Mouse (Mus musculus) spleen, postnatal 14 days (tissue): Measurements from ENCODE around the gene Gm3417.
"Not testable (repeated sequence)": the region's sequence is repeated elsewhere in the genome, so short reads cannot be mapped to it uniquely, and the experiment has no call there.

Experiments
- DNase-seq, 2 experiments: peaks; one replicate each; pipeline ENCODE4 v3.0.0; 2021 to 2022; ENCODE audit warnings: low spot score in 2 of 2

The Gm3417 gene

DNA sequence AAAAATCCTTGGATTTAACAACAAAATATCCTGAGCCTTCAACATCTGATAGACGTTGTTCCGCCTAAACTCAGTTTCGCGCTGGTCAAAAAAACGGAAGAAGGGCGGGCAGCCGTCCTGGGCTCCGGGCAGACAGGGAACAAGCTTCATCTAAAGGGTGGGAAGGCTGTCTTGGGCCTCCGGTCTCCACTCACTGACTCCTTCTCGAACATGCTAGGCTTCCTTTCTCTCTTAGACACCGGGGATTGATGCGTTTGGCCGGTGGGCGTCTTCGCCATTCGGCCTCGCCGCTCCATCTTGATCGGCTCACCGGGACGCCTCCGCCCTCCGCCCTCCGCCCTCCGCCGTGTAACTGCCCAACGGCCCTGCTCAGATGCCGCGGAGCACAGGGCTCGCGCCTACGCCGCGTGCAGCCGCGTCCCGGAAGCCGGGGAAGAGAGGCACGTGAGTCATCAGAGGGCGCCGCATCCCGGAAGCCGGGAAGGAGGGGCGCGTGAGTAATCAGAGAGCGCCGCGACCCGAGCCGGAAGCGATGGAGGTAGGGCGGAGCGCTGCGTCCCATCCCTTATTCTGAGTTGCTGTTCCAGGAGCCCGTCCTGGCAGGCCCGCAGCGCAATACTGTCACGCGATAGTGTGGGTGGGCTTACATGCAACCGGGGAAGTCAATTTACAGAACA lies at the start of gene Gm3417, which contains the start of gene 9030025P20Rik:
Gene Gm3417, minus strand, starts transcription at position 429 of the 677 bp plus-strand sequence.
Gene 9030025P20Rik, plus strand, starts transcription at position 107 of the 677 bp plus-strand sequence.
- DNase-seq = not testable (repeated sequence)

- DNase-seq = not testable (repeated sequence)
Measured at GRCm38 (mm10) chr17:15025513-15025912, 46.9 kb upstream of the Gm3417 start.

- not testable (repeated sequence) for DNase-seq
Measured at GRCm38 (mm10) chr17:15024502-15025193, 46.1 kb upstream of the Gm3417 start.

DNA sequence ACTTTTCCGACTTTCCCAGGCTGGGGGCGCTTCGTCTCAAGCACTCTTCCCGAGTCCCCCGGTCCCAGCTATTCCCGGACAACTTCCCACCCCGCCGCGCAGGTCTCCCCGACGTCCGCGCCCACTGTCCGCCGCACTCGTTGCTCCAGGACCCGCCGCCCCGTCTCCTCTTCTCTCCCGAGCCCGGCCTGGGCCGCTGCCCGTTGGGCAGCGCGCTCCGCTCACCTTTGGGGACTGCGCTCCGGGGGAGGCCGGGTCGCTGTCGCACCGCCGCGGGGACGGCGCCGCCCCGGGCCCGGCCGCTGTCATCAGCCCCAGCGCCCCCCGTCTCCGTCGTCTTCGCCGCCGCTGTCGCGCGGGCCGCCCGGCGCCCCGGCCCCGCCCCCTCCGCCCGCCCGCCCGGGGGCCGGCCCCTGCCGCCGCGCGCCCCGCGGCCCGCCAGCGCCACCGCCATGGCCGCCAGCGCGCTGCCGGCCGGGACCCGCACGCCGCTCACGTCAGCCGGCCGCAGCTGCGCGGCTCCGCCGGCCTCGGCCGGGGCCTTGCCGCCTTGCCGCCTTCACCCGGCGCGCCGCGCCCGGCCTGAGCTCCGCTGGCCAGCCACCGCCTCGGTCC lies 45.4 kb upstream of the Gm3417 start:
- not testable (repeated sequence) for DNase-seq

DNA sequence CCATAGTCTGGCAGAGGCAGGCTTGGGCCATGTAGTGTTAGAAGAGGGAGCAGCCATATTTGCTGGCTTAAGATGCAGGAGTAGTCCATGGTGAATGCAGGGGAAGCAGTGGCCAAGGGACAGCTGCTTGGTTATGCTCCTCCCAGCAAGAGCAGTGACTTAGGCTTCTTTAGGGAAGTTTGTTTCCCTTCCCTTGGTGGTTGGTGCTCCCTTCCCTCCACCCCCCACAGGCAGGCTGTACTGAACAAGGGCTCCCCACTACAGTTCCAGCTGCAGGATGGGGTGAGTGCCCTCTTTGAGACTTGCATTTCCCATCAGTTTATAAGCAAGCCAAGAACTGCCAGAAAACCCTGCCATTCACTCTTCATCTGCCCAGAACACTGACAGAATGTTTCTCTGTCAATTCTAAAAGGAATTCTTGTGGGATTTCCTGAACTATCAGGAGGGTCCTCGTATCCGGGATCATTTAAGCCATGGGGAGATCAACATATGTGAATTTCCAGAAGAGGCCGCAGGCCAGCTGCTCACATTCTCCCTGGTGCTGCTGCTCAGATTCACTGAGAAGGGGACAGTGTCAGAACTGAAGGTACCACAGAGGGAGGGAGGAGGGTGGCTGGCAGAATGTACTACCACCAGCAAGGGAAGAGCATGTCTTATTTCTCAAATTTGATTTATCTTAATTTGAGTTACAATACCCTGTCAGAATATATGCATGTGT lies 43.1 kb upstream of the Gm3417 start:
- DNase-seq = peak; percentile 2 to 6

DNA sequence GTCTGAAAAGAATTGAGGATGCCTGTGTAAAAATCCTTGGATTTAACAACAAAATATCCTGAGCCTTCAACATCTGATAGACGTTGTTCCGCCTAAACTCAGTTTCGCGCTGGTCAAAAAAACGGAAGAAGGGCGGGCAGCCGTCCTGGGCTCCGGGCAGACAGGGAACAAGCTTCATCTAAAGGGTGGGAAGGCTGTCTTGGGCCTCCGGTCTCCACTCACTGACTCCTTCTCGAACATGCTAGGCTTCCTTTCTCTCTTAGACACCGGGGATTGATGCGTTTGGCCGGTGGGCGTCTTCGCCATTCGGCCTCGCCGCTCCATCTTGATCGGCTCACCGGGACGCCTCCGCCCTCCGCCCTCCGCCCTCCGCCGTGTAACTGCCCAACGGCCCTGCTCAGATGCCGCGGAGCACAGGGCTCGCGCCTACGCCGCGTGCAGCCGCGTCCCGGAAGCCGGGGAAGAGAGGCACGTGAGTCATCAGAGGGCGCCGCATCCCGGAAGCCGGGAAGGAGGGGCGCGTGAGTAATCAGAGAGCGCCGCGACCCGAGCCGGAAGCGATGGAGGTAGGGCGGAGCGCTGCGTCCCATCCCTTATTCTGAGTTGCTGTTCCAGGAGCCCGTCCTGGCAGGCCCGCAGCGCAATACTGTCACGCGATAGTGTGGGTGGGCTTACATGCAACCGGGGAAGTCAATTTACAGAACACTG lies 31.3 kb upstream of the Gm3417 start, which contains the start of gene Gm3435:
Gene Gm3435, plus strand, starts transcription at position 471 of the 708 bp plus-strand sequence.
- not testable (repeated sequence) for DNase-seq

DNA sequence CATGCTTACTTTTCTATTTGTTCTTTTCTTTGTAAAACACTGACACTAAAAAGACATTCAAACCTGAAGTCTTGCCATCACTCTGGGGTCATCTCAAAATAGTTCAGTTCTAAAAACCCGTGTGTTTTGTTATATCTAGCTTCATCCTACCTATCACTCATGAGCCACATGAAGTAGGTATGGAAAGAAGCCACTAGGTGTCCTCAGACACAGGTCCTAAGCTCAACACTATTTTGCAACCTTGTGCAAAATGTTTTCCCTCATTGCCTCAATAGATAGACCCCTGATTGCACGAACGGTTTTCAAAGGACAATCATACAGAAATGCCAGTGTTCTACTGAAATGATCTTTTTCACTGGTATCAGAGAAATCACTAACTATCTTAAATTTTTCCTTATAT lies 30.5 kb upstream of the Gm3417 start:
- not testable (repeated sequence) for DNase-seq

DNA sequence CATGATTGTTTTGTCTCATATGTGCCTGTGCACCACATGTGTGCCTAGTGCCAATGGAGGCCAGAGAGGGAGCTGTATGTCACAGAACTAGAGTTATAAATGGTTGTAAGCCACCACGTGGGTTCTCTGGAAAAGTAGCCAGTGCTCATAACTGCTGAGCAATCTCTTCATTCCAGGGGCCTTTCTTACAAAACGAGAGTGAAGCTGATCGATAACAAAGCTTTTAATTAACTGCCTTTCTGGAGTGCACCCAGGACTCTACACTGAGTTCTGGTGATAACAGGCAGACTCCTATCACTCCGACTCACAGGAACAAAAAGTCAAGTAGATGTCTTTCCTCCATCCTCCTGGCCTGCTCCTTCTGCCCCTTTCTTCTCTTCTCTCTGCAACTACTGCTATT lies 21.5 kb upstream of the Gm3417 start:
- not testable (repeated sequence) for DNase-seq

GRCm38 (mm10) chr17:14994140-14994539 lies 15.6 kb upstream of the Gm3417 start:
- not testable (repeated sequence) for DNase-seq

DNA sequence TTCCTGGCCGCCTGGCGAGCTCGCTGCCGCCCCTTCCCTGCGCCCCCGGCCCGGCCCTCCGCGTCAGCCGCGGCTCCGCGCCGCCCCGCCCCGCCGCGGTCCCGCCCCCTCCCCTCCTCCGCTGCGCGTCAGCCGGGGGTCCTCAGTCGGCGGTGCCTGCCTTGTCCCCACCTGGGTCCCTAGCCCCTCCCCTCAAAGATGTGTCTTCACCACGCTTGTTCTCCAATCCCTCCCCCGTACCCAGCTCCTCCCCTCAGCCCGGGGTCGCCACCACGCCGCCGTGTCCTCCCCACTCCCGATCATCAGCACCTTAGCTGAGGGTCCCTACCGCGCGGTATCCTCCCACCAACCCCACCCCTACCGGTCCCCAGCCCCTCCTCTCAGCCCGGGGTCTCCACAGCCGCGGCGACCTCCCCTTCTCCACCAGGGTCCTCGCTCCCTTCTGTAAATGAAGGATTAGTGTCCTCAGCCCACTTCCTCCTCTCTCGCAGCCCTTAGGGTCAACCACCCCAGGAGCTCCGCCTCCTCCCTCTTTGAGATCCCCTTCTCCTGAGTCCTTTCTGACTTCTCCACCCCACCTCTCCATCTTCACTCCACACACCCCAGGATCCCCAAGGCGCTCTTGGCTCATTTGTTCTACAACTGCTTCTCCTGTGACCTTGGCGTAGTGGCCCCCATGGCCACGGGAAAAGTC lies 14.7 kb upstream of the Gm3417 start:
- DNase-seq = not testable (repeated sequence)

- not testable (repeated sequence) for DNase-seq
Measured at GRCm38 (mm10) chr17:14992522-14993138, 14.0 kb upstream of the Gm3417 start.

- DNase-seq = not testable (repeated sequence)
Measured at GRCm38 (mm10) chr17:14990116-14990702, 11.6 kb upstream of the Gm3417 start.

- DNase-seq = not testable (repeated sequence)
Measured at GRCm38 (mm10) chr17:14977718-14978361, 750 bp downstream of the Gm3417 start.

DNA sequence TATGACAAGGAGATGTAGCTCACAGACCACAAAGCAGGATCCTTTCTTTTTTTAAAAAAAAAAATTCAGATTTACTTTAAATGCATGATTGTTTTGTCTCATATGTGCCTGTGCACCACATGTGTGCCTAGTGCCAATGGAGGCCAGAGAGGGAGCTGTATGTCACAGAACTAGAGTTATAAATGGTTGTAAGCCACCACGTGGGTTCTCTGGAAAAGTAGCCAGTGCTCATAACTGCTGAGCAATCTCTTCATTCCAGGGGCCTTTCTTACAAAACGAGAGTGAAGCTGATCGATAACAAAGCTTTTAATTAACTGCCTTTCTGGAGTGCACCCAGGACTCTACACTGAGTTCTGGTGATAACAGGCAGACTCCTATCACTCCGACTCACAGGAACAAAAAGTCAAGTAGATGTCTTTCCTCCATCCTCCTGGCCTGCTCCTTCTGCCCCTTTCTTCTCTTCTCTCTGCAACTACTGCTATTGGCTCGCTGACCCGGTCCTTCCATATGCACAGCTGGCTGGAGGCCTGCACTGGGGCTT lies 10.1 kb downstream of the Gm3417 start:
- not testable (repeated sequence) for DNase-seq

DNA sequence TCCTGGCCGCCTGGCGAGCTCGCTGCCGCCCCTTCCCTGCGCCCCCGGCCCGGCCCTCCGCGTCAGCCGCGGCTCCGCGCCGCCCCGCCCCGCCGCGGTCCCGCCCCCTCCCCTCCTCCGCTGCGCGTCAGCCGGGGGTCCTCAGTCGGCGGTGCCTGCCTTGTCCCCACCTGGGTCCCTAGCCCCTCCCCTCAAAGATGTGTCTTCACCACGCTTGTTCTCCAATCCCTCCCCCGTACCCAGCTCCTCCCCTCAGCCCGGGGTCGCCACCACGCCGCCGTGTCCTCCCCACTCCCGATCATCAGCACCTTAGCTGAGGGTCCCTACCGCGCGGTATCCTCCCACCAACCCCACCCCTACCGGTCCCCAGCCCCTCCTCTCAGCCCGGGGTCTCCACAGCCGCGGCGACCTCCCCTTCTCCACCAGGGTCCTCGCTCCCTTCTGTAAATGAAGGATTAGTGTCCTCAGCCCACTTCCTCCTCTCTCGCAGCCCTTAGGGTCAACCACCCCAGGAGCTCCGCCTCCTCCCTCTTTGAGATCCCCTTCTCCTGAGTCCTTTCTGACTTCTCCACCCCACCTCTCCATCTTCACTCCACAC lies 16.9 kb downstream of the Gm3417 start:
- DNase-seq = not testable (repeated sequence)

GRCm38 (mm10) chr17:14960951-14961556 lies 17.5 kb downstream of the Gm3417 start, which contains the start of gene Phf10:
Gene Phf10, minus strand, starts transcription at chr17:14961273.
- DNase-seq = peak; percentile 28 to 45

DNA sequence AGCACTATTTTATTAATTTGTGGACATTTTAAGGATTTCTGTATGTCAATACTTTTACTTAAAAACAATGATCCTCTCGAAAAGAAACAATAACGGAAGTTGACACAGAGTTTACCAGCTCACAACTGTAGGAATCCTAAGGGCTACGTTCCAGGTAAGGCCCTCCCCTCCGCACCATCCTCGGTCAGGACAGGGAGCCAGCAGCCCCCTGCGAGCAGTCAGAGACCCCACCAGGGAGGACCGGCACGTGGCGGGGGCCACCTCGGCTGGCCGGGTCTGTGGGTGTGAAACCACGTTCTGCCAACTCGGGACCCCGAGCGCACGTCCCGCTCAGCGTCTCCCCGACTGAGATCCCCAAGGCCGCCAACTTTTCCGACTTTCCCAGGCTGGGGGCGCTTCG lies 18.1 kb downstream of the Gm3417 start:
- peak in 1 of 2 experiments; percentile 26 for DNase-seq

GRCm38 (mm10) chr17:14959979-14960378 lies 18.6 kb downstream of the Gm3417 start:
- DNase-seq = peak in 1 of 2 experiments; percentile 14
